Mouse (Mus musculus) gonadal fat pad, adult 2 months (tissue): Measurements from ENCODE around the gene Zc3h7b. TPM values are rescaled to one million over a fixed set of nuclear protein-coding genes. Genes with fewer than 3 reads are reported as not detected.
"Not testable (repeated sequence)": the region's sequence is repeated elsewhere in the genome, so short reads cannot be mapped to it uniquely, and the experiment has no call there.

Experiments
- DNase-seq: peaks from one replicate; pipeline ENCODE4 v3.0.0-alpha.2; 2012; ENCODE audit warnings: low read depth
- polyA plus RNA-seq: library from polyadenylated mRNA; depleted of rRNA; stranded (reverse); fragments of >200 nt; gene quantifications from 2 replicates; pipeline ENCODE4 v1.2.3, GENCODE M21; 2012; rRNA removed

Gene Zc3h7b
- polyA plus RNA-seq: 30.6 and 38.2 TPM in 2 replicates

DNA sequence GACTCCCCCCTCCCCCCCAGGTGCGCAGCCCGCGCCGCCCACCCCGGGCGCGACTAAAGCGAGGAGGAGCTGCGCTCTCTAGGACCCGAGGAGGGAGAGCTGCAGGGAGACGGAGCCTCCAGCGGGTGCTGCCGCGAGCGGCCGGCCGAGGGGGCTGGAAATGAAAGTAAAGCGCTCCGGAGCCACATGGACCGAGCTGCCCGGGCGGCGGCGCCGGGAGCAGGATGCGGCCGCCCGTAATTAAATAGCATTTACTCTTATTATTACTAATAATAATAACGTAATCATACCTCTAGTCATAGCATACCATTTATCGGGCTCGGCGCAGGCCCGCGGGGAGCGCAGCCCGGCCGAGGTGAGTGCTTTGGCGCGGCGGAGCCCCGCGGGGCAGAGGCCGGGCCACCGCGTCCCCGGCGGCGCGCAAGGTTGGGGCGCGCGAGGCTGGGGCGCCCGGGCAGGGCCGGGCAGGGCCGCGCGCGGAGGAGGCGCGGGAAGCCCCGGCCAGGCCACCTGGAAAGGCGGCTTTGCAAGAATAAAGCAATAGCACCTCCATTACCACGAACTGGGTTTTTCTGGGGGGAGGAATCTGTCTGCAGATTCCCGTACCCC, at the start of gene Zc3h7b, which contains the start of gene Rangap1:
Gene Zc3h7b, plus strand, starts transcription at position 66 of the 609 bp plus-strand sequence.
Gene Rangap1, minus strand, starts transcription at position 539 of the 609 bp plus-strand sequence.
- DNase-seq: no peak

DNA sequence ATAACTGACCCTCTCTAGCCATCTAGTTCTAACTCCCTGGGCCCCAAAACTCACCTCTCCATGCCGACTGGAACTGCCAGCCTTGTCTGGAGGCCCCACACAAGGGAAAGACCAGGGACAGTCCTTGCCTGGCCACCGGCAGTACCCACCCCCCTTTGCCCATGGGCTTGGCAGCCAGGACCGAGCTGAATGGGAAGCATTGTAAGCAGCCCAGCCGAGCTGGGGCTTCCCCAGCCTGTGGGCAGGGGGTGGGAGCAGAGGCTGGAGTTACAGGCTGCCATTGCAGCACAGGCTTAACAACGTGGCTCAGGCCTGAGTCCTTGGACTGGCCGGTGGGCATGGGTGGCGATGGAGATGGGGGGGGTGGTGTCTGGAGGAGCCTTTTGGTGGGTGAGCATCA, 47.7 kb upstream of the Zc3h7b start, which contains the start of gene Chadl:
Gene Chadl, minus strand, starts transcription at position 113 of the 400 bp plus-strand sequence.
- no peak for DNase-seq

GRCm38 (mm10) chr15:81697847-81698246, 47.0 kb upstream of the Zc3h7b start:
- DNase-seq: no peak

DNA sequence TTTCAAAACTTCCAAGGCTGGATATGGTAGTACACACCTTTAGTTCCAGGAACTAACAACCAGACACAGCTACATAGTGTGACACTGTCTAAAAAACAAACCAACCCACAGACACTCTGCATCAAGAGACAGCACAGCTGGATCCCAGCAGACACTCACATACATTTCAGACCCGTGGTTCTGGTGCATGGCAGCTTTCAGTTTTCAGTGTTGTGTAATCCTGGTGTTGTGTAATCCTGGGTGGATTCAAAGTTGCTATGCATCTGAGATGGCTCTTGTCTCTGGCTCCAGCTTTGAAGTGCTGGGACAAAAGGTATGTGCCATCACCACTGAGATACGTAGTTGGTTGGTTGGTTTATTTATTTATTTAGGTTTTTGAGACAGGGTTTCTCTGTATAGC, 46.3 kb upstream of the Zc3h7b start:
- DNase-seq: peak; percentile 38

- DNase-seq: no peak
Observed at GRCm38 (mm10) chr15:81700161-81700560, 44.7 kb upstream of the Zc3h7b start.

GRCm38 (mm10) chr15:81700601-81701000, 44.3 kb upstream of the Zc3h7b start:
- DNase-seq: no peak

DNA sequence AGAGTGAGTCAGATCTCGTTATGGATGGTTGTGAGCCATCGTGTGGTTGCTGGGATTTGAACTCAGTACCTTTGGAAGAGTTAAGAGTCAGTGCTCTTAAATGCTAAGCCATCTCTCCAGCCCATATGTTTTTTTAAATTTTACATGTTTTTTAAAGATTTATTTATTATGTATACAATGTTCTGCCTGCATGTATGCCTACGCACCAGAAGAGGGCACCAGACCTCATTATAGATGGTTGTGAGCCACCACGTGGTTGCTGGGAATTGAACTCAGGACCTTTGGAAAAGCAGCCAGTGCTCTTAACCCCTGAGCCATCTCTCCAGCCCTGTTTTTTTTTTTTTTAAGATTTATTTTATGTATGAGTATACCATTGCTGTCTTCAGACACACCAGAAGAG, 43.5 kb upstream of the Zc3h7b start:
- DNase-seq: not testable (repeated sequence)

GRCm38 (mm10) chr15:81702306-81703093, 42.4 kb upstream of the Zc3h7b start:
- no peak for DNase-seq

GRCm38 (mm10) chr15:81703094-81703489, 41.8 kb upstream of the Zc3h7b start:
- DNase-seq: no peak

GRCm38 (mm10) chr15:81708991-81709390, 35.9 kb upstream of the Zc3h7b start:
- DNase-seq: no peak

DNA sequence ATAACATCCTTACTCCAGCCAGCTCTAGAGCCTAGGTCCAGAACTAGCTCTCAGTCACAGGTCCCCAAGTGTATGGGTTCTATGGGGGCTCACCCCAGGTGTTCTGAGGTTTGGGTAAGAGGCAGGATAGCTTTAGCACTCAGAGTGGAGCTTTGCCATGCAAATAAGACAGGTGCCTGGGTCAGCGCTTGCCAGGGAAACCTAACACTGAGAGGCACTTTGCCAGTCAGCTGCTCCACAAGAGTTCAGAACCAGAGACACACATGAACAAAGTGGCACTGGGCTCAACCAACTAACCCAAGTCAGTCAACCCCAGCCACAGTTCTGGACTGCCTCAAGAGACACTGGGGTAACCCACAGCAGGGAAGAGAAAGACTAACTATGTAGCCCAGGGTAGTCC, 35.2 kb upstream of the Zc3h7b start:
- DNase-seq: no peak

GRCm38 (mm10) chr15:81710801-81711200, 34.1 kb upstream of the Zc3h7b start:
- no peak for DNase-seq

- no peak for DNase-seq
Observed at GRCm38 (mm10) chr15:81713742-81714141, 31.1 kb upstream of the Zc3h7b start.

DNA sequence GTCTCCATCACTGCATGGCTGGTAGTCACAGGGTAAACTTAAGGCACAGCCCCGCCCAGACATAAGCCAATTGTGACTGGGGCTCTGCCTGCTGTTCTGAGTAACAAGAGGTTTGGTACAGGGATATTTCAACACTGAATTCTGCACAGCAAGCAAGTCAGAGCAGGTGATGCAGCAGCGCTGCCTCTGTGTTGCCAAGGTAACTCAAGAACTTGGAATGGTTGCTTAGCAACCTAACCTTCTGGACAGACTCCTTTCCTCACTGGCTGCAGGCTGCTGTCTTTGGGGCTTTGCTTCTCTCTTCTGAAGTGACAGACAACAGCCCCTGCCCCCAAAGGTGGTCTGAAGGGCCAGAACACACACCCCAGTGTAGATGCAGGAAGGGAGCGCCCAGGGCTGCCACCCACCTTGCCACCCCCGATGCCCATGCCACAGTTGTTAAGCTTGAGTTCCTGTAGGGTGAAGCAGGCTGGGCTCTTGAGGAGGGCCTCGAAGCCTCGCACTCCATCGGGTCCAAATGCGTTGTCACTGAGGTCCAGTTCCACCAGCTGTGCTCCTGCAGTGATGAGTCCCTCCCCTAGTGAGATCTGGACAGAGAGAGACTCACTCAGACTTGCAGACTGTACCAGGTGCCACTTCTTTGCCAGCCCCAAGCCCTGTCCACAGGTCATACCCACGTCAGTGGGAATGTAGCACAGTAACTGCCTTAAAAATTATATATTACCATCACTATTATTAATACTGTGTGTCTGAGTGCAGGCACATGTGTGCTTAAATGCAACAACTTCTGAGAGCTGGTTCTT, 26.3 kb upstream of the Zc3h7b start:
- DNase-seq: no peak

- DNase-seq: no peak
Observed at GRCm38 (mm10) chr15:81719139-81719531, 25.7 kb upstream of the Zc3h7b start.

GRCm38 (mm10) chr15:81722361-81722760, 22.5 kb upstream of the Zc3h7b start:
- DNase-seq: no peak

- no peak for DNase-seq
Observed at GRCm38 (mm10) chr15:81723653-81724052, 21.2 kb upstream of the Zc3h7b start.

DNA sequence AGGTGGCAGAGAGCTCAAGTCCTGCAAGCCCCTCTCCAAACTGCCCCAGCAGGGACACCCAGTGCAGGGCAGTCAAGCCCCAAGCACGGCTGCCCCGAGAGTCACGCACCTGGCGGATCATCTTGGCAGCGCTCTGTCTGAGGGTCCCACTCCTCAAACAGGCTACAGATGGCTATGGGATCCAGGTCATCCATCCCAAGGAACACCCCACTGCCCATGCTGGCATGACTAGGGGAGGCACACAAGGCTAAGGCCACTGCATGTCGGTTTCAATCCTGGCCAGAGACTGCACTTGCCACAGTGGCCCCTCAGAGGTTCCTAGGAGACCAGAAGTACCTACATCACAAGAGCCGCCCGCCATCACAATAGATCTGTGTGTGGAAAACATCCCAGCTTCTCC, 18.9 kb upstream of the Zc3h7b start:
- DNase-seq: no peak

DNA sequence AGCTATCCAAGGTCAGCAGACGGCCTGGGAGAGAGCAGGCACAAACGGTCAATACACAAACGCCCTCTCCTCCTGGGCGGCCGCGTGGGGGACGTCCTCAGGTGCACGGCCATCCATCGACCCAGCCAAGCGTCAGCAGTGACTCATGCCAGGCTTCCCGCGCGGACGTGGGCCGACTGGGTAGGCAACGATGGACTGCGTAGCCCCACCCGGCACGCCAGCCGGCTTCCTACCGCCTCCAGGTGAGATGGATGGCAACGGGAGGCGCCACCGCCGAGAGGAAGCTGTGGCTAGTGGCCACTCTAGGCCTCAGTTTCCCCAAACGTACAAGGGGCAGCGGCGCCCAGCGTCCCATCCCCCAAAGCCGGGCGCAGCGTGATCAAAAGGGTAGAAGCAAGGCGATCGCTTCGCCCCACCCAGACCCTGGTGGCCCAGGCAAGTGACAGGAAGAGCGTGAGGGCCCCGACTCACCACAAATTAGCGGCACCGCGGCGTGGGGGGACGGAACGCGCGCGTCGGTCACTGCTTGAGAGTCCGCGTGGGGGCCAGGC, 15.5 kb upstream of the Zc3h7b start:
- no peak for DNase-seq

DNA sequence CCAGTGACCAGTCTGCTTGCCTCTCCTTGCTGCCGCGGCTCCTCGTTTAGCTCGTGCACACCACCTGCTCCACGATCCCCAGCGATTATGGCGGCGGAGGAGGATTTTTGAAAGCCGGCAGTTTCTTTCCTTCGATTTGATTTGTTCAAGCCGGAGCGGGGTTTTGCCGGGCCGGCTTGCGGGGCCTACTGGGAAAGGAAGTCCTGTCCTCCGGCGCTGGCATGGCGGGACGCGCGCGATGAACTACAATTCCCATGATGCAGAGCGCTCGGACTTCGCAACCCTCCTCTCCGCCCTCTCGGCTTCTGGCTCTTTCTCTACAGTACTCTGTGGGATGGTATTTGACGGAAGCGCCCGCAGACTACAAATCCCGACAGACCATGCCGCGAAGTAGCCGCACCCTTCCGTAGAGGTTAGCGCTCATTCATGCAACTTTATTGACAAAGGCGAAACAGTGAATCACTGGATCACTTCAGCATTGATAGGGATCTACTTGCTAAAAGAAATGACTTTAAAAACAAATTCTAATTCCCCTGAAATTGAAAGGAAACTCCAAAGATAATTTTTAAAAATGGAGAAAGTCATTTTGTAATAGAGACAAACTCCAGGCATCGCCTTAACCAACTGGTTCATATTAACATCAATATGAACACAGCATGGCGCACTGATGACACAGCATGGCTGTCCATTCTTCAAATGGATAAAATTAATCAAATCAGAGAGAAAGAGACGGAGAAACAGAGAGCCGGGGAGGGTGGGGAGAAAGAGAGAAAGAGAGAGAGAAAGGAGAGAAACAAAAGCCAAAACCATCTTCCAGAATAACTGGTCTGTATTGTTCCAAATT, 14.8 kb upstream of the Zc3h7b start:
- DNase-seq: peak; percentile 89

GRCm38 (mm10) chr15:81735075-81735474, 9.8 kb upstream of the Zc3h7b start:
- DNase-seq: no peak
